Mouse (Mus musculus): Measurements from ENCODE around the gene Slc10a1. TPM values are rescaled to one million over a fixed set of nuclear protein-coding genes. Genes with fewer than 3 reads are reported as not detected.

Slc10a1 gene
- polyA plus RNA-seq, 1 experiment from 2014 or later = 0.47 TPM

DNA sequence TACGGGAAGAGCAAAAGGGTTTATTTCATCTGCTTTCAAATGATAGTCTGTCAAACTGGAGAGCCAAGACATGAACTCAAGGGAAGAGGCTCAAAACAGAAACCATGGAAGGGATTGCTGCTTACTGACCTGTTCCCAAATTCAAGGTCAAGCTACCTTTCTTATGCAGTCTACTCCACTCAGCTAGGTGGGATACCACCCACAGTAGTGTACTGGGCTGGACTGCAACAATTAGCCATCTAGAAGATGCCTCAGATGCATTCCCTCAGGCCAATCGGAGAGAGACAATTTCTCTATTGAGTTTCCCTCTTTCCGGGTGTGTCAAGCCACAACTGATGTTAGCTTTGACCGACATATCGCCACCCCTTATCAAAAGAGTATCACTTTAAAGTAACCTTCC is 47.2 kb downstream of the Slc10a1 start:
- Histone ChIP-seq H3K36me3 (ENCODE audit: control insufficient read depth, insufficient read depth, low read length) (no peaks in the 10 kb centered on the region), H3K4me3 (ENCODE audit: low read depth, low read length) (no peak overlapping the region), H3K9me3 (ENCODE audit: control insufficient read depth, low read length) (no peaks in the 10 kb centered on the region), H3K9ac (ENCODE audit: low read length) (no peak overlapping the region), H3K27ac (replicated peaks; ENCODE audit: low read depth, low read length) (no peak overlapping the region), H3K4me2 (ENCODE audit: low read depth, severe bottlenecking) (no peak overlapping the region), H3K4me1 (ENCODE audit: control insufficient read depth, insufficient read depth, low read length) (no peaks in the 10 kb centered on the region), H3K27me3 (ENCODE audit: control insufficient read depth, insufficient read depth, low read length) (no peaks in the 10 kb centered on the region)
- 94% methylated on average over 5 of the region's 5 CpGs for WGBS
- DNase-seq (ENCODE audit: low spot score) (no peak), ATAC-seq (ENCODE audit: insufficient number of reproducible peaks, low FRiP score, low TSS enrichment, low read depth) (no peak)

GRCm38 (mm10) chr12:80917764-80918163 is 50.7 kb downstream of the Slc10a1 start:
- Histone ChIP-seq H3K9ac (ENCODE audit: low read length) (no peak overlapping the region), H3K27me3 (ENCODE audit: control insufficient read depth, insufficient read depth, low read length) (no peaks in the 10 kb centered on the region), H3K4me3 (ENCODE audit: low read depth, low read length) (no peak overlapping the region), H3K4me1 (ENCODE audit: control insufficient read depth, insufficient read depth, low read length) (no peaks in the 10 kb centered on the region), H3K27ac (replicated peaks; ENCODE audit: low read depth, low read length) (no peak overlapping the region), H3K36me3 (ENCODE audit: control insufficient read depth, insufficient read depth, low read length) (no peaks in the 10 kb centered on the region), H3K9me3 (ENCODE audit: control insufficient read depth, low read length) (no peaks in the 10 kb centered on the region), H3K4me2 (ENCODE audit: low read depth, severe bottlenecking) (no peak overlapping the region)
- DNase-seq (ENCODE audit: low spot score) (peak; percentile 28), ATAC-seq (ENCODE audit: insufficient number of reproducible peaks, low FRiP score, low TSS enrichment, low read depth) (no peak)
- 60% methylated on average over 7 of the region's 7 CpGs for WGBS

DNA sequence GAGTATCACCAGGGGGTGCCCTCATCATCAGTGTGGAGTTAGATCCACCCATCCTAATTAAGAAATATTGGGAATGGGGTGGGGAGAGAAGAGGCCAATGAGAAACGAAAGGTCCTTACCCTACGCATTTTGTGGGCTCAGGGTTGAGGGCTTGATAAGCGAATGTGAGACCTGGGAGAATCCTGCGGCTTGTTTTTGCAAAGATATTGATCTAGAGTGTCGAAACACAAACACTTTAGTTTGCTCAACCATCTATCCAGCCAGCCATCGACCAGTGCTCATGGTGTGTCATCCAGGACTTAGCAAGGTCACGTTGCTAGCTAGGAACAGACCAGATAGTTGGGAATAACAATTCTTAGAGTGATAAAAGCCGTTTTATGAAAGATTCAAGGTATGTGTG is 58.9 kb downstream of the Slc10a1 start:
- no peak overlapping the region for H3K4me3 ChIP-seq (ENCODE audit: low read depth, low read length)
- DNase-seq (ENCODE audit: low spot score) (no peak), ATAC-seq (ENCODE audit: insufficient number of reproducible peaks, low FRiP score, low TSS enrichment, low read depth) (no peak)
- no peaks in the 10 kb centered on the region for H3K4me1 ChIP-seq (ENCODE audit: control insufficient read depth, insufficient read depth, low read length)
- H3K27me3 ChIP-seq (ENCODE audit: control insufficient read depth, insufficient read depth, low read length) = no peaks in the 10 kb centered on the region
- H3K4me2 ChIP-seq (ENCODE audit: low read depth, severe bottlenecking) = no peak overlapping the region
- H3K9me3 ChIP-seq (ENCODE audit: control insufficient read depth, low read length) = no peaks in the 10 kb centered on the region
- H3K9ac ChIP-seq (ENCODE audit: low read length) = no peak overlapping the region
- WGBS = 88% methylated on average over 8 of the region's 8 CpGs
- H3K27ac ChIP-seq (replicated peaks; ENCODE audit: low read depth, low read length) = no peak overlapping the region
- no peaks in the 10 kb centered on the region for H3K36me3 ChIP-seq (ENCODE audit: control insufficient read depth, insufficient read depth, low read length)

Other genes with a start within 250 kb of the Slc10a1 start
- gene Ccdc177, start 208.0 kb downstream of the Slc10a1 start, polyA plus RNA-seq (2014; fragmentation: Nextera tagmentation; extraction: Ambion mirVana) = 0.12 and 0.38 TPM in 2 replicates
- gene Susd6, start 178.2 kb downstream of the Slc10a1 start, polyA plus RNA-seq (2014; fragmentation: Nextera tagmentation; extraction: Ambion mirVana) = 14.3 and 14.4 TPM in 2 replicates
- 363 and 435 TPM in 2 replicates for gene Srsf5, start 23.2 kb downstream of the Slc10a1 start, polyA plus RNA-seq (2014; fragmentation: Nextera tagmentation; extraction: Ambion mirVana)
- 15.6 and 19.1 TPM in 2 replicates for gene Smoc1, start 58.1 kb upstream of the Slc10a1 start, polyA plus RNA-seq (2014; fragmentation: Nextera tagmentation; extraction: Ambion mirVana)

Data from limb, embryonic 11.5 days (tissue).